Mouse (Mus musculus): ENCODE measurements around the gene Akip1. TPM values are rescaled to one million over a fixed set of nuclear protein-coding genes. Genes with fewer than 3 reads are reported as not detected.

The Akip1 gene
- polyA plus RNA-seq, 1 experiment from 2014 or later: 16.2 TPM

DNA sequence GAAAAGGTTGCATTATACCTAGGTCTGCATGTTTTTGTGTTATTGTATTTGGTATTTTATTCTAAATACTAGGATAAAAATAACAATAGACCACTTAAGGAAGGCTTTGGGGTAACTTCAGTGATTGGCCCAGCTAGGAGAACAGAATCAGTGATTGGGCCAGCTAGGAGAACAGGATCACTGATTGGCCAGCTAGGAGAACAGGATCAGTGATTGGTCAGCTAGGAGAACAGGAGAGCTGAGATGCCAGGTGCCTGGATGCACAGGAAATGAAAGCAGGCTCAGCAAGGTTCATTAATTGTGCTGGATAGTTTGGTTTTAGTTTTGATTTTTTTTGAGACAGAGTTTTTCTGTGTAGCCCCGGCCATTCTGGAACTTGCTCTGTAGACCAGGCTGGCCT, 22.6 kb upstream of the Akip1 start:
- Histone ChIP-seq H3K4me2 (no peak overlapping the region), H3K27ac (replicated peaks) (no peak overlapping the region), H3K4me3 (replicated peaks) (no peak overlapping the region), H3K27me3 (replicated peaks) (no peaks in the 10 kb centered on the region), H3K36me3 (no peaks in the 10 kb centered on the region), H3K9me3 (replicated peaks) (no peaks in the 10 kb centered on the region), H3K4me1 (no peaks in the 10 kb centered on the region), H3K9ac (replicated peaks) (no peak overlapping the region)
- ATAC-seq (ENCODE audit: low FRiP score): no peak
- WGBS: 97% methylated on average over 1 of the region's 1 CpGs

GRCm38 (mm10) chr7:109686585-109687128, 16.8 kb upstream of the Akip1 start:
- H3K4me1 ChIP-seq: no peaks in the 10 kb centered on the region
- no peaks in the 10 kb centered on the region for H3K27me3 ChIP-seq (replicated peaks)
- WGBS: 52% methylated on average over 9 of the region's 9 CpGs
- no peaks in the 10 kb centered on the region for H3K36me3 ChIP-seq
- no peaks in the 10 kb centered on the region for H3K9me3 ChIP-seq (replicated peaks)
- H3K4me3 ChIP-seq (replicated peaks): no peak overlapping the region
- H3K9ac ChIP-seq (replicated peaks): no peak overlapping the region
- no peak overlapping the region for H3K4me2 ChIP-seq
- no peak overlapping the region for H3K27ac ChIP-seq (replicated peaks)
- ATAC-seq (ENCODE audit: low FRiP score): no peak

DNA sequence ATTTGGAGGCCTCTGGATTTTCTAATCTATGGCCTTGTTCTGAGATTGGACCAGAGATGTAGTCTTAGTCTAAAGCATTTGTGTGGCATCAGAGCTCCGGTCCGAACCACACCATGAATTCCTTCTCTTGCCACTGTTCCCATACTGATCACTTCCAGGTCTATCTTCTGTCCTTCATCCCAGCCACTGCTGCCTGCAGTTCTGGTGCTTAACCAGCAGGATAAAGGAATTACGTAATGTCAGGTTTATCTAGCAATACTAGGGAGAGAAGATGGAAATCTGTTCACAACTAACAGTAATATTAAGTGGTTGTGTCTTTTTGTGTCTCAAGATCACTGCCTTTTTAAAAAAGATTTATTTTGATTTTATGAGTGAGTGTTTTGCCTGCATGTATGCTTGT, 13.4 kb upstream of the Akip1 start:
- H3K4me2 ChIP-seq: no peak overlapping the region
- ATAC-seq (ENCODE audit: low FRiP score): no peak
- 93% methylated on average over 3 of the region's 3 CpGs for WGBS

GRCm38 (mm10) chr7:109690961-109691360, 12.5 kb upstream of the Akip1 start:
- no peaks in the 10 kb centered on the region for H3K4me1 ChIP-seq
- H3K27ac ChIP-seq (replicated peaks): no peak overlapping the region
- no peak for ATAC-seq (ENCODE audit: low FRiP score)
- H3K9me3 ChIP-seq (replicated peaks): no peaks in the 10 kb centered on the region
- no peaks in the 10 kb centered on the region for H3K27me3 ChIP-seq (replicated peaks)
- 80% methylated on average over 5 of the region's 5 CpGs for WGBS
- H3K4me2 ChIP-seq: no peak overlapping the region
- no peak overlapping the region for H3K4me3 ChIP-seq (replicated peaks)
- H3K36me3 ChIP-seq: no peaks in the 10 kb centered on the region
- no peak overlapping the region for H3K9ac ChIP-seq (replicated peaks)

More for the DNA sequence above, 13.4 kb upstream of the Akip1 start:
- no peak overlapping the region for H3K4me3 ChIP-seq (replicated peaks)
- H3K9ac ChIP-seq (replicated peaks): no peak overlapping the region
- H3K36me3 ChIP-seq: no peaks in the 10 kb centered on the region
- H3K4me1 ChIP-seq: no peaks in the 10 kb centered on the region
- H3K27ac ChIP-seq (replicated peaks): no peak overlapping the region
- H3K27me3 ChIP-seq (replicated peaks): no peaks in the 10 kb centered on the region
- H3K9me3 ChIP-seq (replicated peaks): no peaks in the 10 kb centered on the region

GRCm38 (mm10) chr7:109694576-109695338, 8.7 kb upstream of the Akip1 start:
- no peak overlapping the region for H3K4me3 ChIP-seq (replicated peaks)
- no peaks in the 10 kb centered on the region for H3K9me3 ChIP-seq (replicated peaks)
- no peak overlapping the region for H3K4me2 ChIP-seq
- H3K9ac ChIP-seq (replicated peaks): no peak overlapping the region
- WGBS: 78% methylated on average over 13 of the region's 13 CpGs
- H3K27me3 ChIP-seq (replicated peaks): no peaks in the 10 kb centered on the region
- no peak overlapping the region for H3K27ac ChIP-seq (replicated peaks)
- H3K36me3 ChIP-seq: no peaks in the 10 kb centered on the region
- no peaks in the 10 kb centered on the region for H3K4me1 ChIP-seq
- ATAC-seq (ENCODE audit: low FRiP score): no peak

DNA sequence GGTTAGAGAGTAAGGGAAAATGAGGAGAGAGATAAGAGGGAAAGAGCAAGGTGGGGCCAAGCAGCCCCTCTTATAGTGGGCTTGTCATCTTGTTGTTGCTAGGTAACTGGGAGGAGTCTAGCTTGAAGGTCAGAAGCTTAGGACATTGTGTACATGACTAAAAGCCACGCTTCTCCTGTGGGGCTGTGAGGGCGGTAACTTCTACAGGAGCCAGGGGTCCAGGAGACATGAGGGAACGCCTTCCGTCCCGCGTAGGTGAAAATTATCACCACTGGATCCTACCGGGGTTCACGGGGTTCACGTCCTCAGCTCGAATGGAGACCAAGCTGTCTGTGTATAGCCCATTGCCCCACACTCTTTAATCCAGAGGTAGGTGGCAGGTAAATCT, 8.2 kb upstream of the Akip1 start:
- Histone ChIP-seq H3K36me3 (no peaks in the 10 kb centered on the region), H3K27ac (replicated peaks) (no peak overlapping the region), H3K9me3 (replicated peaks) (no peaks in the 10 kb centered on the region), H3K4me3 (replicated peaks) (no peak overlapping the region), H3K27me3 (replicated peaks) (no peaks in the 10 kb centered on the region), H3K9ac (replicated peaks) (no peak overlapping the region), H3K4me2 (no peak overlapping the region), H3K4me1 (no peaks in the 10 kb centered on the region)
- 94% methylated on average over 10 of the region's 10 CpGs for whole genome bisulfite sequencing
- no peak for ATAC-seq (ENCODE audit: low FRiP score)

DNA sequence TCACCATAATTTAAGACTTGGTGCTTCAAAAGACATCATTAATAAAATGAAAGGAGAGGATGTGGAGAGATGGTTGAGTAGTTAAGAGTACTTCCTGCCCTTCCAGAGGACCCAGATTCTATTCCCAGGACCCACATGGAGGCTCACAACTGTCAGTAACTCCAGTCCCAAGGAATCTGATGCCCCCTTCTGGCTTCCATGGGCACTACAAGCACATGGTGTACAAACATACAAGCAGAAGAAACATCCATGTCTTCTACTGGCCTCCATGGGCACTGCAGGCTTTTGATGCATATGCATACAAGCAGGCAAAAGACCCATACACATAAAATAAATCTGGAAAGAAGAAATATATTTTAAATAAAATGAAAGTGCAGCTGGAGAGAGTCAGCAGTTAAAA, 3.3 kb upstream of the Akip1 start:
- Histone ChIP-seq H3K4me1 (peaks cover 10% of the 10 kb centered on the region), H3K4me3 (replicated peaks) (no peak overlapping the region), H3K9me3 (replicated peaks) (no peaks in the 10 kb centered on the region), H3K27me3 (replicated peaks) (no peaks in the 10 kb centered on the region), H3K4me2 (no peak overlapping the region), H3K36me3 (no peaks in the 10 kb centered on the region), H3K9ac (replicated peaks) (no peak overlapping the region), H3K27ac (replicated peaks) (no peak overlapping the region)
- ATAC-seq (ENCODE audit: low FRiP score): no peak

GRCm38 (mm10) chr7:109702721-109703120, 769 bp upstream of the Akip1 start:
- Histone ChIP-seq H3K27ac (replicated peaks) (no peak overlapping the region; the same call in 1 of the 2 replicates), H3K4me1 (peaks cover 10% of the 10 kb centered on the region), H3K4me3 (replicated peaks) (peak overlapping the region; percentile 65), H3K36me3 (no peaks in the 10 kb centered on the region), H3K4me2 (peak overlapping the region; percentile 86), H3K27me3 (replicated peaks) (no peaks in the 10 kb centered on the region), H3K9ac (replicated peaks) (no peak overlapping the region), H3K9me3 (replicated peaks) (no peaks in the 10 kb centered on the region)
- no peak; the same call in 1 of the 2 replicates for ATAC-seq (ENCODE audit: low FRiP score)
- 42% methylated on average over 4 of the region's 4 CpGs for WGBS

DNA sequence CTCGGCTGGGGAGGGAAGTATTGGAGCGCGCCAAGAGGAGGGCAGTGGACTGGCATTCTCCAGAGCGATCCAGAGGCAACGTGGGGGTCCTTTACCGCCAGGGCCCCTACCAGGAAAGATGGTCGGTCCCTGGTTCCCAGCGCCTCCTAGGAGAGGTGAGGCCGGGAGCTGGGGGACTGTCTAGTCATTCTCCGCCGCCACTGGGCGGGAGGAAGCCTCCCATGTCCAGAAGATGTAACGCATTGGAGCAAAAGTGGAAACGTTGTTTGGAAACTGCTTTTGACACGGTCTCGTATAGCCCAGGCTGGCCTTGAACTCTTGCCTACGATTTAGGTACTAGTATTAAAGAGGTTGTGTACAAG, 507 bp downstream of the Akip1 start:
- no peaks in the 10 kb centered on the region for H3K9me3 ChIP-seq (replicated peaks)
- H3K27me3 ChIP-seq (replicated peaks): no peaks in the 10 kb centered on the region
- peak overlapping the region; percentile 75 for H3K27ac ChIP-seq (replicated peaks)
- H3K36me3 ChIP-seq: peaks cover 2% of the 10 kb centered on the region; the same call in 1 of the 2 replicates
- peak overlapping the region; percentile 55 for H3K9ac ChIP-seq (replicated peaks)
- H3K4me1 ChIP-seq: peaks cover 10% of the 10 kb centered on the region
- peak overlapping the region; percentile 86 for H3K4me2 ChIP-seq
- no peak for ATAC-seq (ENCODE audit: low FRiP score)
- WGBS: 2% methylated on average over 17 of the region's 17 CpGs
- H3K4me3 ChIP-seq (replicated peaks): peak overlapping the region; percentile 65

- H3K4me3 ChIP-seq (replicated peaks): peak overlapping the region; percentile 65
- H3K4me2 ChIP-seq: peak overlapping the region; percentile 86
- peaks cover 10% of the 10 kb centered on the region for H3K4me1 ChIP-seq
- no peak overlapping the region for H3K27ac ChIP-seq (replicated peaks)
- ATAC-seq (ENCODE audit: low FRiP score): no peak
- 73% methylated on average over 3 of the region's 3 CpGs for WGBS
- H3K36me3 ChIP-seq: peaks cover 4% of the 10 kb centered on the region; the same call in 1 of the 2 replicates
- no peaks in the 10 kb centered on the region for H3K9me3 ChIP-seq (replicated peaks)
- H3K27me3 ChIP-seq (replicated peaks): no peaks in the 10 kb centered on the region
- no peak overlapping the region for H3K9ac ChIP-seq (replicated peaks)
These were observed 971 bp downstream of the Akip1 start for GRCm38 (mm10) chr7:109704461-109704860.

DNA sequence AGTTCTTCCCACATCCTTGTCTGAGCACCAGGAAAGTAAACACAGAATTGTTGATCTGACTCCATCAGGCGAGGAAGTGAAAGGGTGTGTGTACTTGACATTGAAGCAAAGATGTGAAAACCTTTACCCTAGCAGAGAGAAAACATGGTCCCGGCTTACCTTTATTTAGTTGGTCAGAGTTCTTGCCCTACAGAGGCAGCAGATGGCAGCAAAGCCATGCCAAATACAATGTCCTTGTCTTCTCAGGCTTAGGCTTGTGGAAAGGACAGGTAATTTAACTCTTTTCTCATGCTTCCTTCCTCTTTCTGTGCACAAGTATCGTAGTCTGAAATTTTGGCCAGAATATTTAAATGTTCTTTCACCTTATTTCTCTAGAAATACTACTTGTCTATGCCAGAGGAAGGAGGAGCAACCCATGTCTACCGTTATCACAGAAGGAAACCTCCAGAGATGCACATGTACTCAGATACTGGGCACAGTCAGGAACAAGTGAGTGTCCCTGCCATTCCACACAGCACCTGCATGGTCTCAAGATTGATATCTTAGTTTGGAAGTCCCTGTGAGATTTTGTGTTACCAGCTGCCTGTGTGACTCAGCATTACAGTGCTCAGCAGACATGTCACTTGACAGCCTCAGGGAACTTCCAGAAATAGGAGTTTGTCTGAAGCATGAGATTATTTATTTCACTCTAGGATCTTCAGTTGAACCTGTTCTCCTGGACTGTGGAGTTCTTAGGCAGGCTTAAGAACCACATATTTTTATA, 3.7 kb downstream of the Akip1 start:
- Histone ChIP-seq H3K27me3 (replicated peaks) (no peaks in the 10 kb centered on the region), H3K9ac (replicated peaks) (no peak overlapping the region), H3K4me1 (peaks cover 10% of the 10 kb centered on the region), H3K36me3 (peaks cover 24% of the 10 kb centered on the region), H3K4me3 (replicated peaks) (no peak overlapping the region), H3K4me2 (no peak overlapping the region), H3K9me3 (replicated peaks) (no peaks in the 10 kb centered on the region), H3K27ac (replicated peaks) (no peak overlapping the region)
- no peak for ATAC-seq (ENCODE audit: low FRiP score)
- 52% methylated on average over 4 of the region's 4 CpGs for WGBS

GRCm38 (mm10) chr7:109708961-109709382, 5.5 kb downstream of the Akip1 start:
- no peak overlapping the region for H3K4me2 ChIP-seq
- no peak overlapping the region for H3K4me3 ChIP-seq (replicated peaks)
- H3K36me3 ChIP-seq: peaks cover 30% of the 10 kb centered on the region
- 80% methylated on average over 3 of the region's 3 CpGs for WGBS
- H3K4me1 ChIP-seq: peaks cover 3% of the 10 kb centered on the region
- H3K27ac ChIP-seq (replicated peaks): no peak overlapping the region
- H3K9ac ChIP-seq (replicated peaks): no peak overlapping the region
- no peaks in the 10 kb centered on the region for H3K27me3 ChIP-seq (replicated peaks)
- no peak for ATAC-seq (ENCODE audit: low FRiP score)
- no peaks in the 10 kb centered on the region for H3K9me3 ChIP-seq (replicated peaks)

Measured in neural tube, embryonic 15.5 days (tissue).